Mouse (Mus musculus) embryonic facial prominence, embryonic 11.5 days (tissue): ENCODE data around the gene Ift43. TPM values are rescaled to one million over a fixed set of nuclear protein-coding genes. Genes with fewer than 3 reads are reported as not detected.

Experiments
- ATAC-seq: fragments of 200-750 bp; cut with Nextera tagmentation; replicated peaks from 2 replicates; pipeline ENCODE4 v1.8.0; 2017; ENCODE audit warnings: low read depth; ENCODE audit not compliant: insufficient number of reproducible peaks, low FRiP score, low TSS enrichment
- DNase-seq: peaks from one replicate; pipeline ENCODE4 v3.0.0-alpha.2; 2015; ENCODE audit warnings: low spot score
- H3K27ac ChIP-seq: fragments of 300-500 bp; sonication (generic); replicated peaks from 2 replicates; pipeline ENCODE4 v1.5.1; 2014; ENCODE audit warnings: mild to moderate bottlenecking, low read depth, low read length, control low read depth
- H3K27me3 ChIP-seq: fragments of 300-500 bp; sonication (generic); 2 replicates; pipeline ENCODE4 v1.6.1; 2014; ENCODE audit warnings: mild to moderate bottlenecking, low read length, moderate library complexity, mixed read lengths; ENCODE audit not compliant: control insufficient read depth, insufficient read depth
- H3K36me3 ChIP-seq: fragments of 300-500 bp; sonication (generic); replicated peaks from 2 replicates; pipeline ENCODE4 v1.6.1; 2014; ENCODE audit warnings: low read depth, mild to moderate bottlenecking, low read length, moderate library complexity, mixed read lengths; ENCODE audit not compliant: control insufficient read depth, insufficient read depth
- H3K4me1 ChIP-seq: fragments of 300-500 bp; sonication (generic); 2 replicates; pipeline ENCODE4 v1.6.1; 2014; ENCODE audit warnings: low read length, mixed read lengths; ENCODE audit not compliant: control insufficient read depth, insufficient read depth
- H3K4me2 ChIP-seq: fragments of 300-500 bp; sonication (generic); 2 replicates; pipeline ENCODE4 v1.6.1; 2014; ENCODE audit warnings: low read depth, mild to moderate bottlenecking, control low read depth, low read length, moderate library complexity
- H3K4me3 ChIP-seq: fragments of 300-500 bp; sonication (generic); 2 replicates; pipeline ENCODE4 v1.5.1; 2014; ENCODE audit warnings: low read depth, low read length, control low read depth
- H3K9ac ChIP-seq: fragments of 300-500 bp; sonication (generic); replicated peaks from 2 replicates; pipeline ENCODE4 v1.6.1; 2014; ENCODE audit warnings: mild to moderate bottlenecking, control low read depth, low read length
- H3K9me3 ChIP-seq: fragments of 300-500 bp; sonication (generic); replicated peaks from 2 replicates; pipeline ENCODE4 v1.6.1; 2016; ENCODE audit warnings: mild to moderate bottlenecking, low read length, inconsistent platforms, mixed read lengths; ENCODE audit not compliant: control insufficient read depth
- WGBS: fragments of 180-500 bp; shearing (Covaris S2); extraction: QIAGEN DNeasy Blood & Tissue Kit; methylation state at CpG from one replicate; pipeline ENCODE4 v1.1.7; 2014; 5-methylcytosine and 5-hydroxymethylcytosine counted together
- polyA plus RNA-seq: library from polyadenylated mRNA; unstranded; fragments of >200 nt; fragmentation: Nextera tagmentation; extraction: Ambion mirVana; gene quantifications from 2 replicates; pipeline ENCODE4 v1.2.1, GENCODE M21; 2014

Gene Ift43
- polyA plus RNA-seq, 1 experiment from 2014 or later = 80.3 TPM

GRCm38 (mm10) chr12:86132799-86133198 lies 50.5 kb downstream of the Ift43 start:
- Histone ChIP-seq H3K9ac (no peak overlapping the region), H3K9me3 (no peaks in the 10 kb centered on the region), H3K27ac (no peak overlapping the region), H3K27me3 (no peaks in the 10 kb centered on the region), H3K4me1 (no peaks in the 10 kb centered on the region), H3K4me3 (no peak overlapping the region), H3K36me3 (no peaks in the 10 kb centered on the region), H3K4me2 (no peak overlapping the region)
- WGBS = 30% methylated on average over 2 of the region's 2 CpGs
- ATAC-seq (no peak), DNase-seq (peak; percentile 88)

- H3K27me3 ChIP-seq = no peaks in the 10 kb centered on the region
- 73% methylated on average over 4 of the region's 4 CpGs for WGBS
- H3K36me3 ChIP-seq = no peaks in the 10 kb centered on the region
- DNase-seq (no peak), ATAC-seq (no peak)
- H3K4me2 ChIP-seq = no peak overlapping the region
- H3K4me1 ChIP-seq = no peaks in the 10 kb centered on the region
- H3K9ac ChIP-seq = no peak overlapping the region
- H3K9me3 ChIP-seq = no peaks in the 10 kb centered on the region
- no peak overlapping the region for H3K4me3 ChIP-seq
- no peak overlapping the region for H3K27ac ChIP-seq
These were observed 53.4 kb downstream of the Ift43 start for GRCm38 (mm10) chr12:86135691-86136090.

- DNase-seq (no peak), ATAC-seq (no peak)
- Histone ChIP-seq H3K4me3 (no peak overlapping the region), H3K36me3 (no peaks in the 10 kb centered on the region), H3K4me1 (no peaks in the 10 kb centered on the region), H3K27me3 (no peaks in the 10 kb centered on the region), H3K27ac (no peak overlapping the region), H3K9ac (no peak overlapping the region), H3K4me2 (no peak overlapping the region), H3K9me3 (no peaks in the 10 kb centered on the region)
- 92% methylated on average over 9 of the region's 9 CpGs for WGBS
These were observed 56.4 kb downstream of the Ift43 start for GRCm38 (mm10) chr12:86138696-86139095.

- Histone ChIP-seq H3K4me2 (no peak overlapping the region), H3K9ac (no peak overlapping the region), H3K27me3 (no peaks in the 10 kb centered on the region), H3K4me3 (no peak overlapping the region), H3K36me3 (no peaks in the 10 kb centered on the region), H3K4me1 (no peaks in the 10 kb centered on the region), H3K9me3 (no peaks in the 10 kb centered on the region), H3K27ac (no peak overlapping the region)
- WGBS = 83% methylated on average over 1 of the region's 1 CpGs
- no peak for ATAC-seq
- DNase-seq = no peak
These were observed 60.0 kb downstream of the Ift43 start for GRCm38 (mm10) chr12:86142389-86142788.

- WGBS = 97% methylated on average over 3 of the region's 3 CpGs
- no peak for DNase-seq
- no peak overlapping the region for H3K9ac ChIP-seq
These were observed 63.9 kb downstream of the Ift43 start for GRCm38 (mm10) chr12:86146246-86146645.

GRCm38 (mm10) chr12:86148271-86148670 lies 65.9 kb downstream of the Ift43 start:
- Histone ChIP-seq H3K9ac (no peak overlapping the region), H3K36me3 (no peaks in the 10 kb centered on the region), H3K4me1 (no peaks in the 10 kb centered on the region), H3K27ac (no peak overlapping the region), H3K27me3 (no peaks in the 10 kb centered on the region), H3K9me3 (no peaks in the 10 kb centered on the region), H3K4me3 (no peak overlapping the region), H3K4me2 (no peak overlapping the region)
- ATAC-seq (no peak), DNase-seq (no peak)
- 78% methylated on average over 6 of the region's 6 CpGs for WGBS

More at GRCm38 (mm10) chr12:86146246-86146645, 63.9 kb downstream of the Ift43 start:
- no peak overlapping the region for H3K27ac ChIP-seq
- H3K9me3 ChIP-seq = no peaks in the 10 kb centered on the region
- ATAC-seq = no peak
- no peak overlapping the region for H3K4me3 ChIP-seq
- no peaks in the 10 kb centered on the region for H3K36me3 ChIP-seq
- no peak overlapping the region for H3K4me2 ChIP-seq
- H3K27me3 ChIP-seq = no peaks in the 10 kb centered on the region
- no peaks in the 10 kb centered on the region for H3K4me1 ChIP-seq

GRCm38 (mm10) chr12:86149087-86149486 lies 66.7 kb downstream of the Ift43 start:
- Histone ChIP-seq H3K27ac (no peak overlapping the region), H3K9me3 (no peaks in the 10 kb centered on the region), H3K4me2 (no peak overlapping the region), H3K27me3 (no peaks in the 10 kb centered on the region), H3K36me3 (no peaks in the 10 kb centered on the region), H3K4me3 (no peak overlapping the region), H3K9ac (no peak overlapping the region), H3K4me1 (no peaks in the 10 kb centered on the region)
- DNase-seq (no peak), ATAC-seq (no peak)
- WGBS = 89% methylated on average over 6 of the region's 6 CpGs

- Histone ChIP-seq H3K4me1 (no peaks in the 10 kb centered on the region), H3K9ac (no peak overlapping the region), H3K9me3 (no peaks in the 10 kb centered on the region), H3K4me2 (no peak overlapping the region), H3K27ac (no peak overlapping the region), H3K36me3 (no peaks in the 10 kb centered on the region), H3K4me3 (no peak overlapping the region), H3K27me3 (no peaks in the 10 kb centered on the region)
- ATAC-seq = no peak
- WGBS = 37% methylated on average over 12 of the region's 12 CpGs
- no peak for DNase-seq
These were observed 69.6 kb downstream of the Ift43 start for GRCm38 (mm10) chr12:86151941-86152340.
